Mouse (Mus musculus): ENCODE data around the gene Dclk1. TPM values are rescaled to one million over a fixed set of nuclear protein-coding genes. Genes with fewer than 3 reads are reported as not detected.

Dclk1 gene
- polyA plus RNA-seq, 1 experiment from 2014 or later, result 148 TPM

DNA sequence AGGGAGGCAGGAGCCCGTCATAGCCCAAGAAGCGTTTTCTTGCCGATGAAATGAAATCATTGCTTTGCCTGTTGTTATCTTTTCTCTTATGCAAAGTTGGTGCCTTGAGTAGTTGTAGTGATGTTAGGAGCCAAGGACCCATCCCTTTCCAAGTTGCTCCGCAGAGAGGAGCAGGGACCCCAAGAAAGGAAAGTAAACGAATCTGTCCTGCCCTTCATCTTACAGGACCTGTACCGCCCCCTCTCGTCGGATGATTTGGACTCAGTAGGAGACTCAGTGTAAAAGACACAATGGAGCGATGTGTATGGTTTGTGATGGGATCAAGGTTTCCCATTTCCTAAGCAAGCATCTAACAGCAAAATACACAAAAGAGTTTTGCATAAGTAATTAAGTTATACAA is 224.2 kb downstream of the Dclk1 start:
- no peak overlapping the region for H3K9ac ChIP-seq
- H3K4me1 ChIP-seq, result peaks cover 22% of the 10 kb centered on the region
- H3K4me2 ChIP-seq, result no peak overlapping the region
- ATAC-seq (ENCODE audit: low FRiP score), result no peak
- 61% methylated on average over 9 of the region's 9 CpGs for WGBS
- no peaks in the 10 kb centered on the region for H3K27me3 ChIP-seq
- H3K9me3 ChIP-seq, result no peaks in the 10 kb centered on the region
- H3K4me3 ChIP-seq (replicated peaks), result no peak overlapping the region
- H3K36me3 ChIP-seq (replicated peaks), result no peaks in the 10 kb centered on the region
- H3K27ac ChIP-seq, result no peak overlapping the region

DNA sequence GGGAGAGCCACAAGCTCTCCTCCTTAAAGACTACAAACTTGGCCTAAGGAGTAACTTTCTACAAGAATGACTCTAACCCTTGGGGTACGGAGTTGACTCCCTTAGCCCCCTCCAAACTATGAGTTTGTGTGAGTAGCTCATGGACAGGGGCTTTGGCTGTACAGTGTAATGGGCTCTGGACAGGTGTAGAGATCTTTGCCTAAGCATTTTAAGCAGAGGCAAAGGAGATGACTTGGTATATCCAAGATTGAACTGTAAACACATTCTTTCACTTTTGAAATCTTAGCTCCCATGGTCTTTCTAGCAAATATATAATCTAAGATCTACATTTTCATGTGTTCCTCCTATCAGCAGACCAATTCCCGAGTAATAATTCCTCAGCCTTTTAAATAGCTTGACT is 229.9 kb downstream of the Dclk1 start, which contains the start of gene Gm21954:
Gm21954 (minus strand) TSS at position 101 of the 400 bp plus-strand sequence.
- Histone ChIP-seq H3K36me3 (replicated peaks) (no peaks in the 10 kb centered on the region), H3K27me3 (no peaks in the 10 kb centered on the region), H3K9ac (no peak within 1 kb of the TSS), H3K9me3 (no peaks in the 10 kb centered on the region), H3K27ac (no peak within 1 kb of the TSS), H3K4me2 (no peak within 1 kb of the TSS), H3K4me3 (replicated peaks) (no peak within 1 kb of the TSS), H3K4me1 (peaks cover 3% of the 10 kb centered on the region; the same call in 1 of the 2 replicates)
- ATAC-seq (ENCODE audit: low FRiP score), result no peak
- 92% methylated on average over 2 of the region's 2 CpGs for WGBS

DNA sequence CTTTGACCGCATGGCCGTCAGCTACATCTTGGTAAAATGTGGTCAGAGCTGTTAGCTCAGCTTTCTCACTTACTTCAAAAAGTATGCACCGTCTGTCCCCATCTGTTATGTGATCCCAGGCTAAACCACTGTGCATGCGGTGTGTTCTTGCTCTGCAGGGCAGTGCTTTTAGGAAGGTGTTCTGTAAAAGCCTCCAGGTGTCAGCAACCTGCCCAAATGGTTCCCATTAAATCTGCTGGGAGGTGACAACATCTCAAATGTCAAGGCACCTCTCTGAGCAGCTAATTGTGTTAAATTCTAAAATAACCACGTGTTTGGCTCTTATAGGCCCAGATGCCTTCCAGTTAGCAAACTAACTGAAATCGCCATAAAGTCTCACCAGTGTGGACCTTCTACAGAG is 231.0 kb downstream of the Dclk1 start:
- Histone ChIP-seq H3K4me2 (no peak overlapping the region), H3K27ac (no peak overlapping the region), H3K36me3 (replicated peaks) (no peaks in the 10 kb centered on the region), H3K4me3 (replicated peaks) (no peak overlapping the region), H3K9ac (no peak overlapping the region), H3K9me3 (no peaks in the 10 kb centered on the region), H3K4me1 (peaks cover 3% of the 10 kb centered on the region; the same call in 1 of the 2 replicates), H3K27me3 (no peaks in the 10 kb centered on the region)
- 61% methylated on average over 6 of the region's 6 CpGs for WGBS
- no peak for ATAC-seq (ENCODE audit: low FRiP score)

DNA sequence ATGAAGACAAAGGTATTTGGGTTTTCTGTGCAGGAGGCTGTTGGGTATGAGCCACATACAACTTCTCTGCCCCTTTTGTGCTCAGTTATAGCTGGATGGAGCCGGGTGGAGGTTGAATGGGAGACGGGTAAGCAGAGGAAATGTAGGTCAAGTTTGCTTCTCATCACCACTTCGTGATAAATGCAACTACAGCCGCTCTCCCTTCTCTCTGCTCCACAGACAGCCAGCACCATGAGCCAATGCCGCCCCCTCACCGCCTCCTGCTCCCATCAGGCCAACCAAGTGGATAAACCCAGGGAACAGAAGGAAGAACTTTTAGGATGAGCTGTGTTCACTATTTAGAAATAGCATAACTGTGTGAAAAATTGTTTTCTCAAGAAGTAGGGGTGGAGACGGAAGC is 234.5 kb downstream of the Dclk1 start:
- Histone ChIP-seq H3K27me3 (no peaks in the 10 kb centered on the region), H3K9ac (no peak overlapping the region), H3K4me3 (replicated peaks) (no peak overlapping the region), H3K36me3 (replicated peaks) (no peaks in the 10 kb centered on the region), H3K27ac (no peak overlapping the region), H3K4me2 (no peak overlapping the region), H3K4me1 (peaks cover 8% of the 10 kb centered on the region; the same call in 1 of the 2 replicates), H3K9me3 (no peaks in the 10 kb centered on the region)
- 95% methylated on average over 7 of the region's 7 CpGs for WGBS
- ATAC-seq (ENCODE audit: low FRiP score), result no peak

DNA sequence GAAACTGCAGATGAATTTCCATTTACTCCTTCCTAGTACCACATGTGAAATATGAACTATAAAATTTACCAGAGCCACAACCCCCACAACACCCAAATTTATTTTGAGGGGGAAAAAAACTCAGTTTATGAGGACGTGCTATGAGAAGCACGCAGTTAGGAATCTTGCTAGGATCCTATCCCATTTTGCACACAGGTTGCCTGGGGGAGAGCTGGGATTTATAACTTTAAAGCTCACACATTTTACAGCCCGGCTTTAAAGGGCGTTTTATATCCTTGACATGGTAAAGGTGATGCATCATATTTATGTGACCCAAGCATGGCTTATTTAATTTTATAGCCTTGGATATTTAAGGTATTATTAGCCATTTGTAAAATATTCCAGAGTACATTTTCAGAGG is 237.1 kb downstream of the Dclk1 start:
- H3K27ac ChIP-seq, result no peak overlapping the region
- ATAC-seq (ENCODE audit: low FRiP score), result no peak
- no peak overlapping the region for H3K9ac ChIP-seq
- no peaks in the 10 kb centered on the region for H3K27me3 ChIP-seq
- H3K4me2 ChIP-seq, result no peak overlapping the region
- 94% methylated on average over 4 of the region's 4 CpGs for WGBS
- H3K36me3 ChIP-seq (replicated peaks), result no peaks in the 10 kb centered on the region
- peaks cover 8% of the 10 kb centered on the region; the same call in 1 of the 2 replicates for H3K4me1 ChIP-seq
- no peaks in the 10 kb centered on the region for H3K9me3 ChIP-seq
- no peak overlapping the region for H3K4me3 ChIP-seq (replicated peaks)

DNA sequence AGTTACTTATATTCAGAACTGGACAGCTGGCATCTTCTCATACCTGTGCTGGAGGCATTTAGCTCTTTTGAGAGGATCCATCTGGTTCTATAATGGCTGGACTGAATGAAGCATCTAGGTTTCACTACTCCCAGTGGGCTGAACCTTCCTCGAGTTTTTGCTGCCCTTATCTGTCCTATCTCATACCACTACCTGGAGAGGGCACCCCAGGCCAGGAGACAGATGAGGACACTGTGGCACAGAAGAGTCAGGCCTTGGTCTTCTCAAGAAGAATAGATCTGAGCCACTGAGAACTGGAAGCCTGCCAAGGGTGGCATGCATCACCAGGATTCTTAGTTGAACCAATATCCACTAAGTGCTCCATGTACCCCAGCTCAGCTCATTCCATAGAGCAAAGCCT is 239.0 kb downstream of the Dclk1 start:
- Histone ChIP-seq H3K27ac (no peak overlapping the region), H3K4me2 (no peak overlapping the region), H3K4me1 (0 out of 2 replicates have a peak, but pooled peaks cover 5% of the 10 kb centered on the region), H3K27me3 (no peaks in the 10 kb centered on the region), H3K9ac (no peak overlapping the region), H3K36me3 (replicated peaks) (0 out of 2 replicates have a peak, but pooled peaks cover under 1% of the 10 kb centered on the region), H3K9me3 (no peaks in the 10 kb centered on the region), H3K4me3 (replicated peaks) (no peak overlapping the region)
- 67% methylated on average over 1 of the region's 1 CpGs for WGBS
- no peak for ATAC-seq (ENCODE audit: low FRiP score)

DNA sequence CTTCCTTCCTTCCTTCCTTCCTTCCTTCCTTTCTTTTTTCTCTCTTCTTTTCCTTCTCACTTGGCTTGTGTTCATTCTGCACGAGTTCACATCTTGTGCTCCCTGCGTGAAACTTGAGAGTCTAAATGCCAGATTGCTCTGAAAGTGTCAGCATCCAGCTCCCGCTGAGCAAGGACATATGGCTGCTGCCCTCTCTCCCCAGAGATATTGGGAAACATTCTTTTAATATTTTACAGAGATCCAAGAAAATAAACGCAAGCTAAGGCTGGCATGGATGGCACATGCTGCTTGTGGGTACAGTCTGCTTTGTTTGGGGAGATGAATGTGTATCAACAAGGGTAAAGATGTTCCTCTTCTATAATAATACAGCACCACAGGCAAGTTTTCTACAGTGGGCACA is 241.2 kb downstream of the Dclk1 start:
- no peak overlapping the region for H3K4me2 ChIP-seq
- no peaks in the 10 kb centered on the region for H3K27me3 ChIP-seq
- H3K4me3 ChIP-seq (replicated peaks), result no peak overlapping the region
- WGBS, result 54% methylated on average over 4 of the region's 4 CpGs
- no peaks in the 10 kb centered on the region for H3K9me3 ChIP-seq
- ATAC-seq (ENCODE audit: low FRiP score), result no peak
- peaks cover 7% of the 10 kb centered on the region; the same call in 1 of the 2 replicates for H3K36me3 ChIP-seq (replicated peaks)
- H3K27ac ChIP-seq, result no peak overlapping the region
- H3K9ac ChIP-seq, result no peak overlapping the region
- 0 out of 2 replicates have a peak, but pooled peaks cover 5% of the 10 kb centered on the region for H3K4me1 ChIP-seq

DNA sequence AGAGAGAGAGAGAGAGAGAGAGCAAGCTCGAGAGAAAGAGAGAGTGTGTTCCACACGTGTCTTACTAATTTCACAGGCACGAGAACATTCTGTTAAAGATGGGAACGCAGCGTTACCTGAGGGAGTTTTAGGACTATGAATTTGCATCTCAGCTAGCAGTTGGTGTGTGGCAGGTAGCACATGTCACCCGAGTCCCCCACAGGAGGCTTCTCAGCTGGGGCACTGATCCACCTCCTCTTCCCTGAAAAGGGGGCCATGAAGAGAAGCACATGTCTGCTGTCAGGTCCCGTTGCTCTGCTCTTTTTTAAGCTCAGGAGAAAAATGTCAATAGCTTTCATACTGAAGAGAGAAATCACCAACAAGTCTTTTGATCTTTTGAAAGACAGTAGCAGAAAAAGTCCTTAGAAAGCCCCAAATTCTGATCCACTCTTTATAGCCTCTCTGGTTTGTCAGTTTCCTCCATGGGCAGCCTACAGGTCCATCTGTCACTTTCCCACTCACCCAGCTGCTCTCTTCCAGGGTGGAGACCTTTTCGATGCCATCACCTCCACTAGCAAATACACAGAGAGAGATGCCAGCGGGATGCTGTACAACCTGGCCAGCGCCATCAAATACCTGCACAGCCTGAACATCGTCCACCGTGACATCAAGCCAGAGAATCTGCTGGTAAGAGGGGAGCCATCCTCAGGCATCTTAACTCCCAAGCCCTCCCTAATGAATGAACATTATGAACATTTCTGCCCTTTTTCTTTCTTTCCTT is 247.2 kb downstream of the Dclk1 start:
- Histone ChIP-seq H3K4me1 (peaks cover 6% of the 10 kb centered on the region; the same call in 1 of the 2 replicates), H3K27ac (no peak overlapping the region), H3K4me3 (replicated peaks) (no peak overlapping the region), H3K4me2 (no peak overlapping the region), H3K9me3 (no peaks in the 10 kb centered on the region), H3K36me3 (replicated peaks) (peaks cover 16% of the 10 kb centered on the region), H3K9ac (no peak overlapping the region), H3K27me3 (no peaks in the 10 kb centered on the region)
- WGBS, result 79% methylated on average over 12 of the region's 12 CpGs
- ATAC-seq (ENCODE audit: low FRiP score), result no peak

DNA sequence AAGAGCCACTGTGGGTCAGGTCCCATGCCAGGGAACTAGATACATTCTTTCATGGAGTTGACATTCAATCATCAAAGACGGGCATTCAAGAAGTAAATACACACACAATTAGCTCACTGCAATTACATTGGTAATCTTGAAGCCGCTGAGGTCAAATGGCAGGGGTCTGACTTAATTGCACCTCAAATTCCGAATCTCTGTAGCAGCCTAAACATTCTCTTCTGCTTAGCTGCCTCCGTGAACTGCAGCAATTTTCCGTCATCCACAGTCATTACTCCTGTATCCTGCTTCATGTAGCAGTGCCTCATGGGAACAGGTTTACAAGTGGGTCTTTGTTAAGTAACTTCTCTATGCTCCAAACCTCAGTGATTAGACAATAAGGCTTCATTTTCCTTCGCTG is 249.9 kb downstream of the Dclk1 start:
- Histone ChIP-seq H3K27me3 (no peaks in the 10 kb centered on the region), H3K27ac (no peak overlapping the region), H3K9ac (no peak overlapping the region), H3K4me2 (no peak overlapping the region), H3K36me3 (replicated peaks) (peaks cover 10% of the 10 kb centered on the region; the same call in 1 of the 2 replicates), H3K4me1 (peaks cover 19% of the 10 kb centered on the region), H3K9me3 (no peaks in the 10 kb centered on the region), H3K4me3 (replicated peaks) (no peak overlapping the region)
- WGBS, result 18% methylated on average over 6 of the region's 6 CpGs
- no peak for ATAC-seq (ENCODE audit: low FRiP score)

DNA sequence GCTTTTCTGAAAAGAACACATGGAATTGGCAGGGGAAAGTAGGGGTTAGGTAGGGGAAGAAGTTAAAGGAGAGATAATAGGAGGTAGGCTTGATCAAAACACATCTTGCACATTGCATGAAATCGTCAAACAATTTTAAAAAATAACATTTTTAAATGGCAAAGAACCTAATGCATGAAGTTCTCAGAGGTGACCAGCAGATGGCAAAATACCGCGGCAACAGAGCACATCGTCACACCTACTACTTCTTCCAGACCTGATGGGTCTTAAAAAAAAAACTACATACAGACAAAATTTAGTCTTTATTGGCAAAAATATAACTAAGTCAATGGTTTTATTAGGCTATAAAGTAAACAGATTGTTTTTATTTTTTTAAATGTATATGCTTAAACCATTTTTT is 252.2 kb downstream of the Dclk1 start:
- H3K36me3 ChIP-seq (replicated peaks), result peaks cover 10% of the 10 kb centered on the region; the same call in 1 of the 2 replicates
- H3K4me1 ChIP-seq, result peaks cover 19% of the 10 kb centered on the region
- ATAC-seq (ENCODE audit: low FRiP score), result no peak
- no peaks in the 10 kb centered on the region for H3K27me3 ChIP-seq
- no peak overlapping the region for H3K4me3 ChIP-seq (replicated peaks)
- H3K9ac ChIP-seq, result no peak overlapping the region
- H3K4me2 ChIP-seq, result no peak overlapping the region
- H3K27ac ChIP-seq, result no peak overlapping the region
- 59% methylated on average over 4 of the region's 4 CpGs for WGBS
- no peaks in the 10 kb centered on the region for H3K9me3 ChIP-seq

DNA sequence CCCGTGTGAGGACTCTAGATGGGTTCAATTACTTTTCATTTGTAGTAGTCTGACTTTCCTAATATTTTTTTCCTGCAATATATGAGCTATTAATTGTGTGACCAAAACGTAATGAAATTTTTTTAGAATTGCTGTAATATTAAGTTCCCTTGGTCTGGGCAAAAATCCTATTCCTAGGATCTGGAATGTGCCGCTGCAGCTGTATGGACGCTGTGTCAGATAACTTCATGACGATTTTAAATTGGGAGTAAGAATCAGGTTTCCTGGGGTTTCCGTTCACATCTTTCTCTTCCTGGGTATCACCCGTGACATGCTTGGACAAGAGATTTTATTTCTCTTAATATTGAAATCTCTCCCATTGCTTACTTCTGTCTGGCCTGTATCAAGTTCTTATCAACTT is 253.1 kb downstream of the Dclk1 start:
- Histone ChIP-seq H3K4me2 (no peak overlapping the region), H3K36me3 (replicated peaks) (peaks cover 7% of the 10 kb centered on the region; the same call in 1 of the 2 replicates), H3K9me3 (no peaks in the 10 kb centered on the region), H3K27me3 (no peaks in the 10 kb centered on the region), H3K27ac (no peak overlapping the region), H3K4me1 (peaks cover 19% of the 10 kb centered on the region), H3K4me3 (replicated peaks) (no peak overlapping the region), H3K9ac (no peak overlapping the region)
- WGBS, result 79% methylated on average over 7 of the region's 7 CpGs
- no peak for ATAC-seq (ENCODE audit: low FRiP score)

DNA sequence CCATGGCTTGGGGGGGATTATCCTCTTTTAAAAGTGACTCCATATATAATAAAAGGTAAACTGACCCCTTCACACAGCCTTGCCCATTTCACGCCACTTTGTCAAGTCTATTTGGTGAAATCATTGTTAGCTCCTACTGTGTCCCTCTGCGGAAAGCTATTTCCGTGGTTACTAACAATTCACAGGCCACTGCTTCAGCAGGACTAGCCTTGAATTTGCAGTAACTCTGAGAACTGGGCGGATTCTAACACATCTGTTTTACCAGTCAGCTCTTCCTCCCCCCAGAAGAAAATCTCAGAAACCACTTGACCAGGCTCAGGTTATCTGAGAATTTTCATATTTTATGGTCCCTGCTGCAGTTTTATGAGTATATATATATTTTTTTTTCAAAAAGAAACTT is 253.7 kb downstream of the Dclk1 start:
- H3K27ac ChIP-seq, result no peak overlapping the region

DNA sequence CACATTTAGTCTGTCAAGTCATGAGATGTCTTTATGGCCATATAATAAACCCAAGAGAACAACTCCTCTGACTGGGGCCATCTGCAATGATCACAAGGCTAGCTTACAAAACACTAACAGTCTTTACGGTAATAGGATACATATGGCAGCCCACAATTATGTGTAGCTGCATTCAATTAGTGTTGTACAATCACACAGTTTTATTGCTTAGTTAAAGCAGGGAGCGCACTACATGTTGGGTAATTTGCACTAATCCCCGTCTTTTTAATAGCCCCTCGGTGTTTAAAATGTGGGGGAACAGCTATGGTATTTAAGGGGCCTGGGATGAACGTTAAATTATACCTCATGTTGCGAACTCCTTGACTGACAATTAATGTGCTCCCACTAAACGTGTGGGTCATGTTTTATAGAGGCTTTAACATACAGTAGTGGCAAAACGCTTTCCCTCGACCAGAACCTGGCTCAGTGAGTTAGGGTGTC is 254.3 kb downstream of the Dclk1 start:
- Histone ChIP-seq H3K9me3 (no peaks in the 10 kb centered on the region), H3K27me3 (no peaks in the 10 kb centered on the region), H3K36me3 (replicated peaks) (peaks cover 7% of the 10 kb centered on the region; the same call in 1 of the 2 replicates), H3K4me1 (peaks cover 19% of the 10 kb centered on the region), H3K27ac (no peak overlapping the region), H3K9ac (no peak overlapping the region), H3K4me2 (no peak overlapping the region), H3K4me3 (replicated peaks) (no peak overlapping the region)
- 55% methylated on average over 9 of the region's 9 CpGs for WGBS
- 0 out of 2 replicates have a peak, but pooled peaks have one; percentile 30 for ATAC-seq (ENCODE audit: low FRiP score)

More for the DNA sequence above, 253.7 kb downstream of the Dclk1 start:
- H3K9ac ChIP-seq, result no peak overlapping the region
- peaks cover 7% of the 10 kb centered on the region; the same call in 1 of the 2 replicates for H3K36me3 ChIP-seq (replicated peaks)
- no peak for ATAC-seq (ENCODE audit: low FRiP score)
- no peaks in the 10 kb centered on the region for H3K27me3 ChIP-seq
- peaks cover 19% of the 10 kb centered on the region for H3K4me1 ChIP-seq
- H3K9me3 ChIP-seq, result no peaks in the 10 kb centered on the region
- H3K4me2 ChIP-seq, result no peak overlapping the region
- WGBS, result 16% methylated on average over 4 of the region's 4 CpGs
- no peak overlapping the region for H3K4me3 ChIP-seq (replicated peaks)

Measured in forebrain, embryonic 12.5 days (tissue).